Mouse (Mus musculus) liver, embryonic 14.5 days (tissue): ENCODE measurements around the gene Fasn.

ENCODE experiments used
- CTCF ChIP-seq: IDR thresholded peaks from 2 replicates; pipeline ENCODE4 v1.5.1; 2016; ENCODE audit warnings: antibody characterized with exemption, low read depth, control low read depth
- EP300 ChIP-seq: IDR thresholded peaks from 2 replicates; pipeline ENCODE4 v1.6.1; 2016; ENCODE audit warnings: antibody characterized with exemption, low read depth

DNA sequence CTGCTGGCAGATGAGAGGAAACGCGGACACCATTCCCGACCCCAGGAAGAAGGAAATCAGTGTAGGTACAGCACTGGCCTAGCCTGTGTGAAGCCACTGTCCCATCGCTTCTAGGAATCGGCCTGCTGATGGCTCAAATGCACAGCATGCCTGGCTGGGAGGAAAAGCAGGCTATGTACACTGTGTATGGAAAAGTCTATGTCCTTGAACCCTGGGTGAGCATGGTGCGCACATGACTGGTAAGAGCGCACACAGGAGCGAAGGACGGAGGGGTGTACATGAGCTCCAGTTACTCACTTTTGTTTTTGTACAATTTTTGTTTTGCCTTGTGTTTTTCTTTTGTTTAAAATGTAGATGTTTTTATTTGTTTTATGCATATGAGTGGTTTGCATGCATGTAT lies 47.2 kb upstream of the Fasn start:
- TF ChIP-seq CTCF (no peak), EP300 (no peak)
